Mouse (Mus musculus) G1E-ER4 (cell line): Measurements from ENCODE around the gene Ndc1. TPM values are rescaled to one million over a fixed set of nuclear protein-coding genes. Genes with fewer than 3 reads are reported as not detected.

Experiments used
- GATA1 ChIP-seq: IDR thresholded peaks from one replicate; pipeline ENCODE4 v1.8.0; 2012; ENCODE audit warnings: low read length, inconsistent platforms
- polyA plus RNA-seq: library from polyadenylated mRNA; stranded (reverse); fragments of >175 nt; gene quantifications from 2 replicates; pipeline ENCODE4 v1.2.3, GENCODE M21; 2012

The Ndc1 gene
- polyA plus RNA-seq, 1 experiment = 12.9 TPM

GRCm38 (mm10) chr4:107354543-107354942 lies 13.0 kb upstream of the Ndc1 start:
- no peak for TF ChIP-seq GATA1

GRCm38 (mm10) chr4:107358460-107358859 lies 9.1 kb upstream of the Ndc1 start:
- no peak for TF ChIP-seq GATA1

- no peak for TF ChIP-seq GATA1
These were observed 7.0 kb upstream of the Ndc1 start for GRCm38 (mm10) chr4:107360457-107361145.

GRCm38 (mm10) chr4:107362755-107363154 lies 4.8 kb upstream of the Ndc1 start:
- TF ChIP-seq GATA1 = no peak

- TF ChIP-seq GATA1 = no peak
These were observed 4.0 kb upstream of the Ndc1 start for GRCm38 (mm10) chr4:107363573-107363972.

- no peak for TF ChIP-seq GATA1
These were observed 3.4 kb upstream of the Ndc1 start for GRCm38 (mm10) chr4:107364190-107364639.

- no peak for TF ChIP-seq GATA1
These were observed 4.7 kb downstream of the Ndc1 start for GRCm38 (mm10) chr4:107372304-107372703.

- TF ChIP-seq GATA1 = no peak
These were observed 7.1 kb downstream of the Ndc1 start for GRCm38 (mm10) chr4:107374677-107375076.

GRCm38 (mm10) chr4:107378954-107379353 lies 11.4 kb downstream of the Ndc1 start:
- TF ChIP-seq GATA1 = no peak

GRCm38 (mm10) chr4:107380871-107381270 lies 13.3 kb downstream of the Ndc1 start:
- TF ChIP-seq GATA1 = no peak

GRCm38 (mm10) chr4:107387038-107387437 lies 19.5 kb downstream of the Ndc1 start:
- TF ChIP-seq GATA1 = no peak

GRCm38 (mm10) chr4:107387465-107387864 lies 19.9 kb downstream of the Ndc1 start:
- TF ChIP-seq GATA1 = no peak

- TF ChIP-seq GATA1 = no peak
These were observed 20.7 kb downstream of the Ndc1 start for GRCm38 (mm10) chr4:107388291-107388690.

GRCm38 (mm10) chr4:107389345-107389744 lies 21.8 kb downstream of the Ndc1 start:
- TF ChIP-seq GATA1 = no peak

- no peak for TF ChIP-seq GATA1
These were observed 26.2 kb downstream of the Ndc1 start for GRCm38 (mm10) chr4:107393771-107394170.

- no peak for TF ChIP-seq GATA1
These were observed 52.6 kb downstream of the Ndc1 start for GRCm38 (mm10) chr4:107420202-107420601.

- TF ChIP-seq GATA1 = no peak
These were observed 54.1 kb downstream of the Ndc1 start for GRCm38 (mm10) chr4:107421711-107422110.

- TF ChIP-seq GATA1 = no peak
These were observed 54.6 kb downstream of the Ndc1 start for GRCm38 (mm10) chr4:107422176-107422575.

- no peak for TF ChIP-seq GATA1
These were observed 58.0 kb downstream of the Ndc1 start for GRCm38 (mm10) chr4:107425616-107426015.
